Mouse (Mus musculus) thymus, postnatal 25 days (tissue): ENCODE results near the gene Cldn10.

Experiments
- DNase-seq: peaks from one replicate; pipeline ENCODE4 v3.0.0; 2022

Gene Cldn10

GRCm38 (mm10) chr14:118831597-118831996 is 43.9 kb downstream of the Cldn10 start:
- DNase-seq, result no peak

DNA sequence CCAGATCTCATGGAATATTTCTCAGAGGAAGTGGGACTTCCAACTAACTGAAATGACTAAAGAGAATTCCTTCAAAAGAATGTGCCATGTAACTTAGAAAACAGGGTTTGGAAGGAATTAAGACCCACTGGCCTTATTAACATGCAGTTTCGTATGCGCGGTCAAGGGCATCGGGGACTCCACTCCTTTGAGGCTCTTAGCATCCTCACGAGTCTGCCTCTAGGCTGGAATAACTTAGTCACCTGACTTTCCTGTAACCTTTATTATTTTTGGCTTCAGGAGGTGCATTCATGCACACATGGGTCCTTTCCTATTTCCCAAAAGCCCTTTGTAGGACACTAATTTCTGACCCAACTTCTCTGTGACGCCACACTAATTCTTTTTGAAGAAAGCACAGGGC is 45.5 kb downstream of the Cldn10 start:
- no peak for DNase-seq

- peak; percentile 67 for DNase-seq
These were observed 46.6 kb downstream of the Cldn10 start for GRCm38 (mm10) chr14:118834313-118834712.

- DNase-seq, result no peak
These were observed 48.4 kb downstream of the Cldn10 start for GRCm38 (mm10) chr14:118836145-118836544.

GRCm38 (mm10) chr14:118836754-118837153 is 49.0 kb downstream of the Cldn10 start:
- DNase-seq, result no peak

GRCm38 (mm10) chr14:118838556-118839120 is 50.9 kb downstream of the Cldn10 start:
- peak; percentile 70 for DNase-seq

- DNase-seq, result no peak
These were observed 51.7 kb downstream of the Cldn10 start for GRCm38 (mm10) chr14:118839416-118839815.

DNA sequence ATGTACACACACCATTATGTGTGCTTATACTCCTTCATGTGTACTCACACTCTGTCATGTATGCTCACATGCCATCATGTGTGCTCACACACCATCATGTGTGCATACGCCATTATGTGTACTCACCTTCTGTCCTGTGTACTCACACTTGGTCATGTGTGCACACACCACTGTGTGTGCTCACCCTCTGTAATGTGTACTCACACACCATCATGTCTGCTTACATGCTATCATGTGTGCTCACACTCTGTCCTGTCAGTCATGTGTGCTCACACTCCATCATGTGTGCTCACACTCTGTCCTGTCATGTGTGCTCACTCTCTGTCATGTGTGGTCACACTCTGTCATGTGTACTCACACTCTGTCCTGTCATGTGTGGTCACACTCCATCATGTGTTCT is 52.3 kb downstream of the Cldn10 start:
- no peak for DNase-seq

- no peak for DNase-seq
These were observed 54.6 kb downstream of the Cldn10 start for GRCm38 (mm10) chr14:118842353-118842752.

- DNase-seq, result no peak
These were observed 59.1 kb downstream of the Cldn10 start for GRCm38 (mm10) chr14:118846834-118847233.

- DNase-seq, result no peak
These were observed 60.5 kb downstream of the Cldn10 start for GRCm38 (mm10) chr14:118848171-118848570.

DNA sequence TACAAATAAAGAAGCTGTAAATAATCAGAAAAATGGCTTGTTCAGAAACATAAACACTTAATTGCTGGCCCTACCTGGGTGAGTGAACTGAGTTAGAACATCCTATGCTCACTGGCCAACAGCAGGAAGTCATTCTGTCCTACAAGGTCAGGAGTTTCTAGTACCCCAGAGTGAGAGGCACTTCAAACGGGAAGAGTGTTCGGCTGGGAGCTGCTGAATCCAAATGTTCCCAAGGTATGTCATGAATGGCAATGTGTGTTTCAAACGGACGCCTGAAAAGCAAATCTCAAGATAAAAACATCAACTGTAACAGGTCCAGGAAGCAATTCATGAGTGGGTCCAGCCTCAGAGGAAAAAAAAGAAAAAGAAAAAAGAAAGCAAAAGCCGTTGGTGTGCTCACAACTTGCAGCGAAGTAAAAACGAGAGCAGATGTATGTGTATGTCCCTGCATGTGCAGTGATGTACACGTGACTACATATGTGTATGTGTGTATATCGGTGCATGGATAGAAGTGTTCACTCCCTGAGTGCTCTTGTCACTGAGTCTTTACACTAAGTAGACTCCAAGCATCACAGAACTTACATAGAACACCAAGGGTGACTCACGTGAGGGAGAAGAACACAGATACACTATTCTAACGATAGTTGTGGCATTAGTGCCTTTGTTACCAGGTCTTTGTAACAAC is 62.4 kb downstream of the Cldn10 start:
- no peak for DNase-seq

GRCm38 (mm10) chr14:118850696-118851035 is 63.0 kb downstream of the Cldn10 start:
- no peak for DNase-seq

DNA sequence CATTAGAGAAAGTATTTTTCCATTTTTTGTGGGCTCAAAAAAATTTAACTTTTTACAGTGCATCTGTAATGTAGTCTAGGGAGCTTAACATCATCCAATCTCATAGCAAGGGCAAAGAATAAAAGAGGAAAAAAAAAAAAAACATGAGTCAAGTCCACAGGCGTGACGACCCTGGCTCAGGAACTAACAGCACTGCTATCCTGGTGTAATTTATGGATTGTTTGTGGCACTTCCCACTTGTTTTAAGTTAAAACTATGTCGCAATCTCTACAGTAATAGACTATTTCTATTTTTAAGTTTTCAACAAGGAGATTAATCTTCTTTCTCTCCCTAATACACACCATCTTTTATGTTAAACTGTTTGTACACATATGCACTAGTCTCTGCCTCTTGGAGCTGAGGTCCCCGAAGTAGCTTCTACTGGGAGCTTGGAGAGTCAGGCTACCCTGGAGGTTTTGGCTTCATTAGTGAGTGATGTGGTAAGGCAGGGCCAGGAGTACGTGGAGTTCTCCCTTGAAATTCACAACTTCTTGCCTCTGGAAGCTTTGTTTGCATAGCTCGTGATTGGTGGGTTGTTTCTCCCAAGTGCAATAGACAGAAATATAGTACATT is 63.9 kb downstream of the Cldn10 start:
- DNase-seq, result no peak

- peak; percentile 53 for DNase-seq
These were observed 66.8 kb downstream of the Cldn10 start for GRCm38 (mm10) chr14:118854371-118855114.

GRCm38 (mm10) chr14:118855141-118855800 is 67.6 kb downstream of the Cldn10 start:
- peak; percentile 51 for DNase-seq

- DNase-seq, result no peak
These were observed 68.9 kb downstream of the Cldn10 start for GRCm38 (mm10) chr14:118856563-118856962.

- DNase-seq, result no peak
These were observed 70.6 kb downstream of the Cldn10 start for GRCm38 (mm10) chr14:118858318-118858717.

DNA sequence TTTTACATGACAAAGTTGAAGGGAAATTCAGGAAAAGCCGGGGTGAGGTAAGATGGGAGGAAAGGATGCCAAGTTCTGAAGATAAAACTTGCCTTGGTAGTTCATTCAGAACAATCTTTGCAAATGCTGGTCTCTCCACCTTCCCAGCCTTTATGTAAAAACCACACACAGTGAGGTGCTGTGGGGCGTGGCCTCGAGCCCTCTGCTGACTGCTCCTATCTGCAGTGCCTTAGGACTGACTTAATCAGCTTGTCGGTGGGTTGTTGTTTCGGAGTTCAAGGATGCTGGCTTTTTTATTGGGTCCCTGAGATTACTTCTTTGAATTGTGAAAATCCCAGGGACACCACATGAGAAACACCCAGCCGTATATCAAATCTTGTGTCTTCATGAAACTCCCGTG is 74.5 kb downstream of the Cldn10 start:
- peak; percentile 30 for DNase-seq

- peak; percentile 10 for DNase-seq
These were observed 77.2 kb downstream of the Cldn10 start for GRCm38 (mm10) chr14:118864905-118865304.

GRCm38 (mm10) chr14:118866014-118866811 is 78.5 kb downstream of the Cldn10 start:
- no peak for DNase-seq

DNA sequence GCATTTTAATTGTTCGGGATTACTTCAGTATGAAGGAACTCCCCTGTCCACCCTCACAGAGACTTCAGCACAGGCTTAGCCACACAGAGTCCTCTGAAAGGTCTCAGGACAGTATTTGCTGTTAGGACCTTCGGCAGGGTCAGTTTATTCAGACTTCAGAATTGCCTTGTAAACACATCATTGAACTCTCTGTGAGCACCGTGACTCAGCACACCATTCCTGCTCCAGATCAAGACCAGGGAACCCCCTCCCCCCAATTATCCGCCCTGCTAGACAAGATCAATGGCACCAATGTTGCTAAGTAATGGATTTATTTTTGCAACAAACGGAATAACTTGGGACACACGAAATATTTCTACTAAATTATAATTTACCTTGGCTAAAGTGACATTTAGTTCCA is 79.7 kb downstream of the Cldn10 start:
- DNase-seq, result no peak
